Mouse (Mus musculus): ENCODE results near the gene Clec2l.
A peak's percentile ranks its signal among the peaks of the same experiment; 100 is the strongest.
"Not testable (repeated sequence)": the region's sequence is repeated elsewhere in the genome, so short reads cannot be mapped to it uniquely, and the experiment has no call there.

The Clec2l gene

DNA sequence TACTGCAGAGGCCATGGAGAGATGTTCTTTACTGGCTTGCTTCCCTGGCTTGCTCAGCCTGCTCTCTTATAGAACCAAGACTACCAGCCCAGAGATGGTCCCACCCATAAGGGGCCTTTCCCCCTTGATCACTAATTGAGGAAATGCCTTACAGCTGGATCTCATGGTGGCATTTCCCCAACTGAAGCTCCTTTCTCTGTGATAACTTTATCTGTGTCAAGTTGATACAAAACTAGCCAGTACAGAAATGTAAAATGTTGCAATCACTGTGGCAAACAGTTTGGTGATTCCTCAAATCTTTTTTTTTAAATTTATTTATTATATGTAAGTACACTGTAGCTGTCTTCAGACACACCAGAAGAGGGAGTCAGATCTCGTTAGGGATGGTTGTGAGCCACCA, 7.6 kb downstream of the Clec2l start:
- not testable (repeated sequence) for DNase-seq (ENCODE audit: low spot score in 2 of 2)

DNA sequence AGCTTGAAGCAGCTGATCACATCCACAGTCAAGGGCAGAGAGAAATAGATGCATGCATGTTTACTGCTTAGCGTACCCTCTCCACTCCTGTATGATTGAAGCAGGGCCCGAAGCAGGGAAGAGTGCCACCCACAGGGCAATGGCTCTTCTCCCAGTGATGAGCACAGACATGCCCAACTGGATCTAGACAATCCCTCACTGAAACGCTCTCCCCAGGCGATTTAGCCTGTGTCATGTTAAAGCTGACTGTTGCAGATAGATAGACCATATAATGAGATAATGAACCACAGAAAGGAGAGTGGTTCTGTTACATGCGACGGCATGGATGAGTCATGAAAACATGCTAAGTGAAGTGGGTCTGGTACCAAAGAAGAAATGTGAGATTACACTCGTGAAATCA, 8.4 kb downstream of the Clec2l start:
- no peak for DNase-seq (ENCODE audit: low spot score in 2 of 2)

DNA sequence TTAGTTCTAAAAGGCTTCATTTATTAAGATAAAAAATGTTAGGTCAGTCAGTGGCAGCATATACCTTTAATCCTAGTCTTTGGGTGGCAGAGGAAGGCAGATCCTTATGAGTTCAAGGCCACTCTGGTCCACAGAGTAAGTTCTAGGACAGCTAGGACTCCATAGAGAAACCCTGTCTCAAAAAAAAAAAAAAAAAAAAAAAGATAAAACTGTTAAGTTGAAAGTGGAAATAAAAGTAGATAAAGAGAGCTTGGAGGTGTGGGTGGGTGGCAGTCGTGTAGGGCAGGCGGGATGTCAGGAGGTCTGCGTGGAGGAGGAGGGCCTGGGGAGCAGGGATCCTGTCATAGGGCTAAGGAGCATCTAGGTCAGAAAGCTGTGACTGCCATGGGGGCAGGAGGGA, 9.1 kb downstream of the Clec2l start:
- no peak for DNase-seq (ENCODE audit: low spot score in 2 of 2)

DNA sequence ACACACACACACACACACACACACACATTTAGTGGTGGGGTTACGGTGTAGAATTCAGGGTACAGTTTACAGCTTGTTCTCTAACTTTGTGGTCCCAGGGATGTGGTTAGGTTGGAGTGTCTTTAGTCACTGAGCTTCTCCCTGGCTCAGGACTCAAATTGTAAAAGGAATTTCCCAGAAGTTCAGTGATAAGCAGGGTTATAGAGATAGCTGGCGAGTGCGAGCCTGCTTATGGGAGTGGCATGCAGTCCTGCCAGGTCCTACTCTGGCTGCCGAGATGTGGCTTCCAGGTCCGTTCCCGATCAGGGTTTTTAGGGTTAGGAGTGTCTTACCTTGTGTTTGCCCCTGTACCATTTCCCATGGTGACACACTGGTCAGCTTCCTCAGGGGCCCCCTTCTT, 13.3 kb downstream of the Clec2l start:
- no peak for DNase-seq (ENCODE audit: low spot score in 2 of 2)

DNA sequence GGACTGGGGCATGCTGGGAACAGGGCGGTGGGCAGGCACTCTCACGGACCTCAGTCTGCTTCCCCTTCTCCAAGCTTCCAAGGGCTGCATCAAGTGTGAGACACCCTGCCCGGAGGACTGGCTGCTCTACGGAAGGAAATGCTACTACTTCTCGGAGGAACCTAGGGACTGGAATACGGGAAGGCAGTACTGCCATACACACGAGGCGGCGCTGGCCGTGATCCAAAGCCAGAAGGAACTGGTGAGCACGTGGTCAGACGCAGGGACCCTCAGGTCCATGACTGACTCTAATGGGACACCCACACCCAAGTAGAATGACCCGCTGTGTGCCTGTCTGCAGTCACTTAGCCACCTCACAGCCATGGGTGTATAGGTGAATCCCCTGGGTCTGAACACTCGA, 13.9 kb downstream of the Clec2l start:
- DNase-seq (ENCODE audit: low spot score in 2 of 2): no peak

DNA sequence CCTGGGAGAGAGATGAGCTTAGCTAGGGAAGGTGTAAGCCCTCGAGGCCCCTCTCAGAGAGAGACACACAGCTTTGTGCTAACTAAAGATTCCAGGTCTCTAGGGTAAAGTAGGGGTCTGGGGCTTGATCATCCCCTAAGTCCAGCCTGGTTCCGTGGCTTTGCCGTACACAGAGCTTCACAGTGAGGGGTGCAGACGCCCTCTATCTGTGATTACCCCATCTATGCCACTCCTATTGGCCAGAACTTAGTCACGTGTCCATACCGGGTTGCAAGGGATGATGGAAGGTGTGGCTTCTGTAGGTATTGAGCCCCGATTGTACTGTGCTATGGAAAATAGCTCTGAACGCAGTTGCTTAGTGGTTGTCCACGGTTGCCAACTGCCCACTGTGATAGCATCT, 14.8 kb downstream of the Clec2l start:
- no peak for DNase-seq (ENCODE audit: low spot score in 2 of 2)

DNA sequence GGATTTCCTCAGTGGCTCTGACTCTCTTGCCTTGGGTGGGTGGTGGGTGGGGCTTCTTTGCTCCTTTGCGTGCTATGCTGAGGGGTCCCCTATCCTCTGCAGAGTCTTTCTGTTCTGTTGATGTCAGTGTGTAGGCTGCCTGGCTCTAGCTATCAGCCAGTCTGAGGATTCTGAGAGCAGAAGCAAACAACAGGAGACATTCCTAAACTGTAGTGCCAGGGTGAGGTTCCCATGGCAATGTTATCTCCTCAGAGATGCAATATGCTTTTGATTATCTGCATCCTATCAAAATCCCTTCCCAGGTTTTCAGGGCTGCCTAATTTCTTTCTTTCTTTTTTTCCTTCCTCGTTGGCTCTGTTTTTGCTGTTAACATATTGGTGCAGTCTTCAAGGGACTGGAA, 19.7 kb downstream of the Clec2l start:
- no peak for DNase-seq (ENCODE audit: low spot score in 2 of 2)

DNA sequence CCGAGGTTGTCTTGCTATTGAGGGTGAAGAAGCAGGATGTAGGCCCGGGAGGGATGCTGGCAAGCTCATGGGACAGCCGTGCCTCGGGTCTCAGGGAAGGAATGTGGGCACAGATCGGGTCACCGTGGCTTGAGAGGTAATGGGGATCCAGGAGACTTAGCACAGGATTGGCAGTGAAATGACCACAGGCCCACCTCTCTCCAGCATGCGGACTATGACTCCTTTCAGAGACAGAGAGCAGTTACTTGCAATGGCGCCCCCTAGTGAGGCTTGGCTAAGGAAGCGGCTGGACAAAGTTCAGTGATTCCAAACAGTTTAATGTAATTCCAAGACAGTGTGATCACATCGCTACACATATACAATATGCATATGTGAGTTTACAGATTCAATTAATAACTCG, 24.3 kb downstream of the Clec2l start:
- DNase-seq (ENCODE audit: low spot score in 2 of 2): no peak

DNA sequence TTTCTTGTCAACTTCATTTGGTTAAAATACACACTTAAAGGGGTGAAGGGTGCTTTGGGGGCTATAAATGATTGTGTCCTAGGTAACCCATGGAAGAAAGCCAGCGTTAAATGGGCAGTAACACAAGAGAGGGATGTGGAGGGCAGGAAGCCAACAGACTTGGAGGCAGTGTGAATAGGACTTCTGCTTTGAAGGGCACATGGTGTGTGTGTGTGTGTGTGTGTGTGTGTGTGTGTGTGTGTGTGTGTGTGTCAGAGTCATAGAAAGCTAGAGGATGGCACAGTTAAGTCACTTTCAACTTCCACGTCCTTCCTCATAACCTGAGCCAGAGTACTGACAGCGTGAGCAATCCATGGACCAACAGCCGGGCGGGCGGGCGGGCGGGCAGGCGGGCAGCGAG, 26.0 kb downstream of the Clec2l start:
- no peak for DNase-seq (ENCODE audit: low spot score in 2 of 2)

DNA sequence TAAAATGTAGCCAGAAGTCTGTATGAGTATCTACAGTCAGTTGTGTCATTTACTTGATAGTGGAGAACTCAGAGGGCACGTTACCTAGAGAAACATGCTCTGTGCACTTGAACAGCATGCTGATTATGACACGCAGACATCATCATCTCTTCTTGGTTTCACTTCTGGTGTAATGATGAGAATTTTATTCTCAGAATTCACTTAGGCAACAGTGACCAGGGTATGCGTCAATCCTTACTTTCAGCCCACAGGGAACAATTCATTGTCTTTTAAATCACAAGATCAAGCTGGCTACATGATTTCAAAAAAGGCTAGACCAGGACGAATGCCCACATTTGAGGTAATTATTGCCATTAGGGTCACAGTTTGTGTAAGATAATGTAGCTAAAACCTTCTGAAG, 27.7 kb downstream of the Clec2l start:
- DNase-seq (ENCODE audit: low spot score in 2 of 2): no peak

DNA sequence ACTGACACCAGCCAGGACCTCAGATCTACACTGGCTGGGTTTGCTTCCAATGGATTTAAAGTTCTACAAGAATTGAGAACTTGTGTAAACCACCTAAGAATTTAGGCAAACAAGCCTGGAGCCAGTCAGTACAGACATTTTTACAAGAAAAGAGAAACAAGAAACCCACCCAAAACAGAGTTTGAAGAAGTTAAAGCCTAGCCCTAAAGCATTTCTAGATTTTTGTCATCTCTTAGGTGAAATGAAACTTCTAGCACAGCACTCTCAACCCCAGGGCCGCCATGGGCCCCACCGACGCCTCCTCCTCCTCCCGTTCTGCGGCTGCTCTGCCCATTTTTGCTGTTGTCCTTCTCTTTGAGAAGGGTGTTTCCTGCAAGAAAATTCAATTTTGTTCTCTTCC, 28.2 kb downstream of the Clec2l start:
- no peak for DNase-seq (ENCODE audit: low spot score in 2 of 2)

DNA sequence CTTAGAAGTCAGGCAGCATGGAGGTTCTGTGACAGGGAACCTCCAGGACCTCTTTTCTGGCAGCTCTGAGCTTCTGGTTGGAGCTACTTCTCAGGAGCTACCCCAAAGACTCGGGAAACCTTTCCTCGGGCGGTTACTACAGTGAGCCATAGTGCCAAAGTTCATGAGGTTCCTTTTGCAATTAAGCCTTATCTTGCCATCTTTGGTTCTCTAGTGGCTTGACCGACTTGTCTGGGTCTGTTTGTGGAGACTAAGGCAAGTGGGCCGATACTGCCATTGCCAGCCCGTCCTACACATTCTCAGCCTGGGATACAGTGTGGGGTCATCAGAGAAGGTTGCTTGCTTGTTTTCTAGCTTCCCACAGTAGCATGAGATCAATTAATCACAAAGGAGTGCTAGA, 29.7 kb downstream of the Clec2l start:
- no peak for DNase-seq (ENCODE audit: low spot score in 2 of 2)

DNA sequence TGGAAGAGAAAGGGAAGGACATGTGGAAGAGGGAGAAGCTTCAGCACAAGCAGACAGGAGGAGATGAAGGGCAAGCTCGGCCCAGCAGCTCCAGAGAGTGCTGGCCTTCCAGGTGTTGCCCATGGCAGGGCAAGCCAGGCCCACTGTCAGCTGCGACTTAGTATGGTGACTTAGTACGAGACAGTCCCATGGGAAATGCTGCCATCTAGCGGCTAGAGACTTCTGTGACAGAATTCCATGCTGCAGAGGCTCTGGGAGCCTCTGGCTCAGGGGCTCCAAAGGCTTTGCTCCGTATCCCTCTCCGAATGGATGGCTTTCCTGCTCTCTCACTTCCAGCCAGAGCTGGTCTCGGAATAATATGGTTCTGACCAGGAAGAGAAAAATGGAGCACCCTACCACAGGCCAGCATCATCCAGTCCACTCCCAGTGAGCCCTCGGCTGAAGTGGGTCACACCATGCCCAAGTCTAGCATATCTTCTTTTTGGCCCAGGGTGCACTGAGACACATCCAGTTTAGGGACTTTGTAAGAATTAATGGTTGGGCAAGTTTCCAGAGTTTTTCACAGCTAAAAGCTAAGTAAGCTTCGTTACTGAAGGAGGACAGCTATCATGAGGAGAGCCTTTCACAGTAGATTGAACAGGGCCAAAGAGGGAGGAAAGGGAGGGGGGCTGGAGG, 32.6 kb downstream of the Clec2l start:
- peak; percentile 84 to 88 for DNase-seq (ENCODE audit: low spot score in 2 of 2)

DNA sequence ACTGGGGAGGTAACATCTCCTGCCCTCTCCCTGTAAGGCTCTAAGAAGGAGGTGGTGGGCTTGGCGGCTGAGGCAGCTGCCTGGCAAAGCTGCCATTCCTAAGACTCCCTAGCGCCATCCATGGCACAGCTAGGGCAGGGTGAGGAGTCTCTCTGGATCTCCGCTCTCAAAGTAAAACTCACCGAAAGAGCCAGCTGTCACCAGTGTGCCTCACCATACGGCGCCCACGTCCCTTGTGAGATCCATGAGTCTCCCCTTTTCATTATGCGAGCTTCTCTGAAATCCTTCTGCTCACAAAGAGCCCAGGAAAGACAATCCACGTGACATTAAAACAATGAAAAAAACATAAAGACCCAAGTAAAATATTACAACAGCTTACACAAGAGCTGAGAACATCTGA, 33.7 kb downstream of the Clec2l start:
- peak in 1 of 2 experiments; percentile 55 for DNase-seq (ENCODE audit: low spot score in 2 of 2)

DNA sequence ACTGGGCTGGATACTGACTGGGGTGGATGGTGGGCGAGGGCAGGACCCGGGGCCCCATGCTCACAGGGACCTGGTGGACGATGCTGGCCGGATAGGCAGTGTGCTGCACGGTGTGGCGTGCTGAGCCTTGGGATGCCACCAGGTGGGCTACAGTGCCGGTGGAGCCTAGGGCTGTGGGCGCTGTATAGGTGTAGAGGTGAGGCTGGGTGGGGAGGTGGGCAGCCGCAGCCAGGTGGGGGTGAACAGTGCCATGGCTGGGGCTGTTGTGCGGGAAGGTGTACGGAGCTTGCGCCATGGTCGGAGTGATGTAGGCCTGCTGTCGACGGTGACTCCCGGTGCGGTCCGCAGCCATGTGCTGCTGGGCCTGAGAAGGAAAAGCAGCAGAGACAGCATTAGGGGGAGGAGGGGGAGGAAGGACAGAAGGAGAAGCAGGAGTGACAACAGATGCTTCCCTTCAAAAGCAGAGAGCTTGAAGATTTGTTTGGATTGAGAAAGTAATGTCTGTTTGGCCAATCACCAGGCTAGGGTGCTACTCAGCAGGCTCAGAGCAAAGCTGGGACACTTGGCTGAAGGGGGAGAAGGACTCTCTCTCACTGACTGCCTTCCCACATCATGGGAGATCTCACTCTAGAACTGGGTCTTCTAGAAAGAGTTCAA, 35.5 kb downstream of the Clec2l start:
- DNase-seq (ENCODE audit: low spot score in 2 of 2): no peak

DNA sequence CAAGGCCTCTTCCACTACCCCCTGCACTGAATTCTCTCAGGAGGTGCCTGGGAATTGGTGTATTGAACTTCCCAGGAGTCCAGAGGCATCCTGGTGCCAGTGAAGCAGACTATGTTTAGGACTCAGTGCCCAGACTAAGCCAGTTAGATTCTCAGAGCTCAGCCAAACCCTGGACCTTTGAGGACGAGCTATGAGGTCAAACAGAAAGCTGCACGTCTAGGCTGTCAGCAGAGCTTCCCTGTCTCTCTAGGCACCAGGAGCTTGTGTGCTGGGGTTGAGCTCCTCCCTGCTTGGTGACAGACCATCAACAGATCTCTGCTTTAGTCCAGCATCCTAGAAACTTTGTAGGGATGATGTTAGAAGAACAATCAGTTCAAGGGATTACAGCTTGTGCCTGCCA, 38.6 kb downstream of the Clec2l start:
- DNase-seq (ENCODE audit: low spot score in 2 of 2): no peak

DNA sequence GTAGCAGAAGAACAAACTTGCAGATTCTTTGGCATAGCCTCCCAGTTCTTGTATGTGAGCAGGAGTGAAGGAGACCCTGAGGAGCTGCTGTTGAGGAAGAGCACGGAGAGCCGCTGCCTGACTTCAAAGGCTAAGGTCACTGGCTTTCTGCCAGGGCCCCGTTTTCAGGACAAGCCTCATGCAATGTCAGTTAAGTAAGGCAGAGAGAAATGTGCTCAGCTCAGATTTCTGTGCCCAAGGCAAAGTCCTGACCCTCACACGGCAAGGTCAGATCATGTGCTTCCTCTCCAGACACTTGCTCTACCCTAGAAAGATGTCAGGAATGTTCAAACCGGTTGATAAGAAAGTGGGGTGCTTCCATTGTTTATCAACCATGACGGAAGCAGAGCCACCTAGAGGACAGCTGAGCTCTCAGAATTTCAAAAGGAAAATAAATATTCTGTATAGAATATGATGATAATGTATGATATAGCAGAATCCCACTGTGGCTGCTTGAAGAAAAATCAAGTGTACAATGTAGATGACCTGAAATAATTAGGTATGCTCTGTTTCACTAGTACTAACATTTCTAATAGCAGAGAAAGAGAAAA, 40.0 kb downstream of the Clec2l start:
- DNase-seq (ENCODE audit: low spot score in 2 of 2): no peak

DNA sequence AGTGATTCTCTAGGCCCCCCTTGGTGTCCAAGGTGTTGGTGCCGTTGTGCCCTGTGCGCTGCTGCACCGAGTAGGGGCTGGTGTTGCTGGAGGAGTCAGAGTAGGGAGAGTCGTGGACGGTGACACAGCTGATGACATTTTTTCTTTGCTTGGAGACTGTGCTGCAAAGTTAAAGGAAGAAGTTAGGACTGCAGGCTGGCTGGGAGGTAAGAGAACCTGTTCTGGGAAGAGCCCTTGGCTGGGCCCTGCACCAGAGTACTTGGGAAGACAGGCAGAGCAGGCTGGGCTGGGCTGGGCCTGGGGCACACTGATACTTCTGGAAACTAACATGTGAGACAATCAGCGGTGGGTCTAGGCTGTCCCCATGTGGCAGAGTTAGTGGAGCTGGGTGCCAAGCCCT, 40.7 kb downstream of the Clec2l start:
- DNase-seq (ENCODE audit: low spot score in 2 of 2): no peak

DNA sequence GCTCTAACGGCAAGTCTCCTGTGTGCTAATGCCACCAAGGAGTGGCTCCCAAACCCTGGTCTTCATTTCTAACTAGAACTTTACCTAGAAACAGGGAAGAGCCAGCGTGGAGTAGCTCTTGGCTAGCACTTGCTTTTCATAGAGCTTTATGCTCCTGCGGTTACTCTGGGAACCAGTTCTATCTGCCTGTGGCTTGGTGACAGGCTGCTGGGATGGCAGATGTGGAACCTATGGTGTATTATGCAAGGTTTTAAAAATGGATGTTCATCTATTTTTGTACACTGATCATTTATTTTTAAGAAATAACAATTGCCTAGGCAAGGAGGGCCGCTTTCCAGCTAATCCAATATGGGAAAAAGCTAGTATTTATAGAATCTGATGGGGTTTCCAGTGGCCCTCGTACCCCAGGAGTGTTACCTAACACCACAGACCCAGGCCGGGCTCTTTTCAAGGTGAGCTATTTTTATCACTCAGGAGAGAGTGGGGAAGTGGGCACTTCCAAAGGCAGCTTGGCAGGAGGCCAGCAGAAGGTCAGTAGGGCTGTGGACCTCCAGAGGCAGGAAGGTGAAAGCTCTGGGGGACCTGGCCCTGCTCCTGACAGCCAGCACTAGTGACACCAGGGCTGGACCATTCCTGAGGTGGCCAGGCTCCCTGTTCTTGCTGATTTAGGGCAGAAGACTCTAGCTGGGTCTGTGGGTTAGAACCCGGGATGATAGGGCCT, 41.6 kb downstream of the Clec2l start:
- peak in 1 of 2 experiments; percentile 51 for DNase-seq (ENCODE audit: low spot score in 2 of 2)

DNA sequence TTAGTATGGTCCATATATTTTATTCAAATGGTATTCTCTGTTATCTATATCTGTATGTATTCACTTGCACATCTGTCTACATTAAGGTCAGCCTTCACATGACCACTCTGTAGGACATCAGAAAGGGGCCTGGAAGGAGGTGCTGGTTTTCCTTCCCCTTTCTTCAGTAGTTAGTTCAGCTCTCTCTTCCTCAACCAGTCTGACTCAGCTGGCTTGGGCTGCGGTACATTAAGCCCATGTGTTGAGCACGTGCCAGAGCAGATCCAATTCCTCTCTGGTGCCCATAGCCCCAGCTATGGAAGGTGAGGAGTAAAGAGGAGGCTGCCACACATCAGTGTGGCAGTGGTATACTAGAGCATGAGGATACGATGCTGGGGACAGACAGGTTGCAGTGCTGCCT, 47.6 kb downstream of the Clec2l start:
- no peak for DNase-seq (ENCODE audit: low spot score in 2 of 2)

DNA sequence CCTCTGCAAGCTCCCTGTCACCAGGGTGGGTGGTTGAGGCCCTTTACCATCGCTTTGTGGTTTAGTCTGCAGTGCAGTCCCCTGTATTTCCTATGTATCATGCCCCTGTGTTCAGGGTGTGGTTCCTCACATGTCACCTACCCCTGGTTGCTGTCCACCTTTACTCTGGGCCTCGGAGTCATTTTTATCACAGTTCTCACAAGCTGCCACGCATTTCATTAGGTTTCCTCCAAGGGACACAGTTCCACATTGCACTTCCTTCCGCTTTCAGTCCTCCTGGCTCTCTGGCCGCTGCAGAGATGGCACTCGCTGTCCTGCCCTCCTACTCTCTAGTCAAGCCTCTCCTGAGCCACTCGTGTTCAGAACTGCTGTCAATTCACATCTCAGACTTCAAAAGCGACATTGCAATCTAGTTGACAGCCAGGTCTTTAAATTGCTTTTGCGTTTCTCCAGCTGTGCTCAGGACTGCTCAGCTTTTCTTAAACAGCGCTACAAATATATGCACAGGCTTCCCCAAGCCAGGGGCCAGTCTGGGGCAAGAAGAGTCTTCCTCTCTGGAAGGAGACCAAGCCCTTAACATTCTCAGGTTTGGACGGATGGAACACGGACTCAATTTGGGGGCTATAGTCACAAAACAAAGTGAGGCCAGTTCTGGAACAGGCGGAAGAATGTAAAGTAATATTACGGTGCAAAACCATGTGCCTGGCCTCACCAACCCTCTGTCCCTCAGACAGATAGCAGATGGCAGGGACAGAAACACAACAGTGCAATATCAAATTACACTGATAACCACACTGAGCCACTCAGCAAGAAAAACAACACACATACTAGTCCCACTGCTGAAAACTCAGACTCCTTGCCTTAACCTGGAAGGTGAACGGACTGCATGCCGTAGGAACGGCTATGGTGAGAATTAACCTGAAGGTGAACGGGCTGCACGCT, 51.4 kb downstream of the Clec2l start:
- DNase-seq (ENCODE audit: low spot score in 2 of 2): no peak

DNA sequence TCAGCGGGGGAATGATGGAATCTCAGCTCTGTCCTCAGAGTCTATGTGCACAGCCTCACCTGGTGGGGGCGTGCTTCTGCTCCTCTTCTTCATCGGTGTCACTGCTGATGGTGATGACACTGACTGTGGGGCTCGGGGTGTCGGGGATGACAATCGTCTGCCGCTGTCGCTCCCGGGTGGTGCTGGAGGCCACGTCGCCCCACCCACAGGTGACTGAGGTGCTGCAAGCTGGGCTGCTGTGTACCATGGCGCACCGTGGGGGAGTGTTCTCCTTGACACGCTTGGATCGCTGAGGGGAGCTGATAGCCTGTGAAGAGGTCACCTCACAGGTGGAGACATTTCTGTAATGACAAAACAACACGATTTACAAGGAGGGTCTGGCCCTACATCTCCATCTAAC, 53.0 kb downstream of the Clec2l start:
- no peak for DNase-seq (ENCODE audit: low spot score in 2 of 2)

Data from frontal cortex, postnatal 36 days (tissue).